Mouse (Mus musculus): ENCODE results near the gene Srcap. TPM values are rescaled to one million over a fixed set of nuclear protein-coding genes. Genes with fewer than 3 reads are reported as not detected.
"Not testable (repeated sequence)": the region's sequence is repeated elsewhere in the genome, so short reads cannot be mapped to it uniquely, and the experiment has no call there.

Gene Srcap
- polyA plus RNA-seq, 2 experiments = 21.4 to 44.1 TPM

DNA sequence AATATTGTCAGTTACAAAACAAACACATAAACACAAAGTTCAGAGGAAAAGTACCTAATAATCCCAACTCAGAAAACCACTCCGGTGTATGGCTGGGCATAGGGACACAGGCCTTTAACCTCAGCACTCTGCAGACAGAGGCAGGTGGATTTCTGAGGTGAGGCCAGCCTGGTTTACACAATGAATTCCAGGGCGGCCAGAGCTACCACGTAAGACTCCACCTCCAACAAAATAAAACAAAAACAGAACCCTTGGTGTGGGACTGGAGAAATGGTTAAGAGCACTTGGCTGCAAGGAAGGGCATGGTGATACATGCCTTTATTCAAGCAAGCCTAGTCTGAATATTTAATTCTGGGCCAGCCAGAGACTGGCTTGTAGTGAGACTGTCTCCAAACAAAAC, 19.9 kb upstream of the Srcap start:
- Histone ChIP-seq H3K36me3 (ENCODE audit: control insufficient read depth, insufficient read depth, low read length) (peaks cover 50% of the 10 kb centered on the region), H3K4me1 (ENCODE audit: control insufficient read depth, insufficient read depth, low read length) (no peaks in the 10 kb centered on the region), H3K4me3 (replicated peaks; ENCODE audit: low read length) (no peak overlapping the region), H3K27ac (replicated peaks; ENCODE audit: low read depth, low read length) (no peak overlapping the region), H3K9me3 (ENCODE audit: control insufficient read depth, low read length) (no peaks in the 10 kb centered on the region), H3K27me3 (ENCODE audit: control insufficient read depth, insufficient read depth, low read length) (no peaks in the 10 kb centered on the region), H3K4me2 (replicated peaks; ENCODE audit: low read depth, low read length, severe bottlenecking) (no peak overlapping the region), H3K9ac (ENCODE audit: low read depth, low read length, severe bottlenecking) (no peak overlapping the region)
- WGBS = 86% methylated on average over 3 of the region's 3 CpGs
- ATAC-seq (ENCODE audit: low FRiP score, low read depth) (no peak), DNase-seq (ENCODE audit: low spot score) (no peak)
- TF ChIP-seq POLR2A (IDR thresholded peaks at IDR 0.05; ENCODE audit: borderline replicate concordance, extremely low read depth, insufficient read depth, insufficient read length) = no peak

- Histone ChIP-seq H3K9me3 (ENCODE audit: control insufficient read depth, low read length) (no peaks in the 10 kb centered on the region), H3K27me3 (ENCODE audit: control insufficient read depth, insufficient read depth, low read length) (no peaks in the 10 kb centered on the region), H3K4me1 (ENCODE audit: control insufficient read depth, insufficient read depth, low read length) (no peaks in the 10 kb centered on the region), H3K36me3 (ENCODE audit: control insufficient read depth, insufficient read depth, low read length) (peaks cover 25% of the 10 kb centered on the region), H3K4me2 (replicated peaks; ENCODE audit: low read depth, low read length, severe bottlenecking) (no peak overlapping the region), H3K27ac (replicated peaks; ENCODE audit: low read depth, low read length) (no peak overlapping the region), H3K4me3 (replicated peaks; ENCODE audit: low read length) (no peak overlapping the region), H3K9ac (ENCODE audit: low read depth, low read length, severe bottlenecking) (no peak overlapping the region)
- DNase-seq (ENCODE audit: low spot score) (no peak), ATAC-seq (ENCODE audit: low FRiP score, low read depth) (no peak)
- TF ChIP-seq POLR2A (IDR thresholded peaks at IDR 0.05; ENCODE audit: borderline replicate concordance, extremely low read depth, insufficient read depth, insufficient read length) = no peak
Observed at GRCm38 (mm10) chr7:127494648-127495047, 17.1 kb upstream of the Srcap start.

GRCm38 (mm10) chr7:127497382-127497781, 14.4 kb upstream of the Srcap start:
- Histone ChIP-seq H3K36me3 (ENCODE audit: control insufficient read depth, insufficient read depth, low read length) (no peaks in the 10 kb centered on the region), H3K4me2 (replicated peaks; ENCODE audit: low read depth, low read length, severe bottlenecking) (no peak overlapping the region), H3K4me3 (replicated peaks; ENCODE audit: low read length) (no peak overlapping the region), H3K9me3 (ENCODE audit: control insufficient read depth, low read length) (no peaks in the 10 kb centered on the region), H3K4me1 (ENCODE audit: control insufficient read depth, insufficient read depth, low read length) (no peaks in the 10 kb centered on the region), H3K27ac (replicated peaks; ENCODE audit: low read depth, low read length) (no peak overlapping the region), H3K27me3 (ENCODE audit: control insufficient read depth, insufficient read depth, low read length) (no peaks in the 10 kb centered on the region), H3K9ac (ENCODE audit: low read depth, low read length, severe bottlenecking) (no peak overlapping the region)
- no peak for TF ChIP-seq POLR2A (IDR thresholded peaks at IDR 0.05; ENCODE audit: borderline replicate concordance, extremely low read depth, insufficient read depth, insufficient read length)
- DNase-seq (ENCODE audit: low spot score) (no peak), ATAC-seq (ENCODE audit: low FRiP score, low read depth) (no peak)
- 85% methylated on average over 2 of the region's 2 CpGs for WGBS

GRCm38 (mm10) chr7:127498407-127498806, 13.4 kb upstream of the Srcap start:
- H3K9me3 ChIP-seq (ENCODE audit: control insufficient read depth, low read length) = no peaks in the 10 kb centered on the region
- no peak for ATAC-seq (ENCODE audit: low FRiP score, low read depth)
- no peak for TF ChIP-seq POLR2A (IDR thresholded peaks at IDR 0.05; ENCODE audit: borderline replicate concordance, extremely low read depth, insufficient read depth, insufficient read length)
- H3K4me2 ChIP-seq (replicated peaks; ENCODE audit: low read depth, low read length, severe bottlenecking) = no peak overlapping the region
- H3K27ac ChIP-seq (replicated peaks; ENCODE audit: low read depth, low read length) = no peak overlapping the region
- peak; percentile 65 for DNase-seq (ENCODE audit: low spot score)
- H3K4me3 ChIP-seq (replicated peaks; ENCODE audit: low read length) = no peak overlapping the region
- H3K27me3 ChIP-seq (ENCODE audit: control insufficient read depth, insufficient read depth, low read length) = no peaks in the 10 kb centered on the region
- H3K36me3 ChIP-seq (ENCODE audit: control insufficient read depth, insufficient read depth, low read length) = no peaks in the 10 kb centered on the region
- H3K9ac ChIP-seq (ENCODE audit: low read depth, low read length, severe bottlenecking) = no peak overlapping the region
- whole genome bisulfite sequencing = 47% methylated on average over 3 of the region's 3 CpGs
- H3K4me1 ChIP-seq (ENCODE audit: control insufficient read depth, insufficient read depth, low read length) = no peaks in the 10 kb centered on the region

DNA sequence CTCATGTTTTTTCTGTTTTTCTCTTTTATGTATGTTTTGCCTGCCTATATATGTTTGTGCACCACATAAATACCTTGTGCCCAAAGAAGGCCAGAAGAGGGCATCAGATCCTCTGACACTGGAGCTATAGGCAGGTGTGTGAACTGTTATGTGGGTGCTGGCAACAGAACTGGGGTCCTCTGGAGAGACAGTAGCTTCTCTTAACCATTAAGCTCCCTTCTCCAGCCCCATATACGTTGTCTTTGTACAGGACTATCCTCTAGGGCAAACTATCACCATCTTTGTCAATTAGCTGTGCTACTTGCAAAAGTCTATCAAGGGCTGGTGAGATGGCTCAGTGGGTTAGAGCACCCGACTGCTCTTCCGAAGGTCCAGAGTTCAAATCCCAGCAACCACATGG, 3.5 kb upstream of the Srcap start:
- WGBS = 97% methylated on average over 3 of the region's 3 CpGs
- no peak for DNase-seq (ENCODE audit: low spot score)
- Histone ChIP-seq H3K4me3 (replicated peaks; ENCODE audit: low read length) (no peak overlapping the region), H3K4me2 (replicated peaks; ENCODE audit: low read depth, low read length, severe bottlenecking) (no peak overlapping the region), H3K36me3 (ENCODE audit: control insufficient read depth, insufficient read depth, low read length) (peaks cover 3% of the 10 kb centered on the region; the same call in 1 of the 2 replicates), H3K4me1 (ENCODE audit: control insufficient read depth, insufficient read depth, low read length) (0 out of 2 replicates have a peak, but pooled peaks cover 3% of the 10 kb centered on the region), H3K9me3 (ENCODE audit: control insufficient read depth, low read length) (no peaks in the 10 kb centered on the region), H3K27ac (replicated peaks; ENCODE audit: low read depth, low read length) (no peak overlapping the region), H3K27me3 (ENCODE audit: control insufficient read depth, insufficient read depth, low read length) (no peaks in the 10 kb centered on the region), H3K9ac (ENCODE audit: low read depth, low read length, severe bottlenecking) (no peak overlapping the region)
- TF ChIP-seq POLR2A (IDR thresholded peaks at IDR 0.05; ENCODE audit: borderline replicate concordance, extremely low read depth, insufficient read depth, insufficient read length) = no peak
- ATAC-seq (ENCODE audit: low FRiP score, low read depth) = no peak

- WGBS = 94% methylated on average over 3 of the region's 4 CpGs
- ATAC-seq (ENCODE audit: low FRiP score, low read depth); H3K4me2 ChIP-seq (replicated peaks; ENCODE audit: low read depth, low read length, severe bottlenecking); H3K27ac ChIP-seq (replicated peaks; ENCODE audit: low read depth, low read length); H3K9ac ChIP-seq (ENCODE audit: low read depth, low read length, severe bottlenecking); H3K4me1 ChIP-seq (ENCODE audit: control insufficient read depth, insufficient read depth, low read length); H3K27me3 ChIP-seq (ENCODE audit: control insufficient read depth, insufficient read depth, low read length); H3K36me3 ChIP-seq (ENCODE audit: control insufficient read depth, insufficient read depth, low read length); DNase-seq (ENCODE audit: low spot score); H3K4me3 ChIP-seq (replicated peaks; ENCODE audit: low read length); H3K9me3 ChIP-seq (ENCODE audit: control insufficient read depth, low read length): not testable (repeated sequence)
Observed at GRCm38 (mm10) chr7:127509830-127510229, 2.0 kb upstream of the Srcap start.

All from limb, embryonic 14.5 days (tissue).